Mouse (Mus musculus): ENCODE results near the gene Gm42715.
"Not testable (repeated sequence)": the region's sequence is repeated elsewhere in the genome, so short reads cannot be mapped to it uniquely, and the experiment has no call there.

Gm42715 gene

GRCm38 (mm10) chr7:127497382-127497781, 22.0 kb upstream of the Gm42715 start:
- DNase-seq (ENCODE audit: low spot score in 2 of 2), result no peak

GRCm38 (mm10) chr7:127498407-127498806, 21.0 kb upstream of the Gm42715 start:
- DNase-seq (ENCODE audit: low spot score in 2 of 2), result no peak

- DNase-seq (ENCODE audit: low spot score in 2 of 2), result no peak
Observed at GRCm38 (mm10) chr7:127508291-127508690, 11.1 kb upstream of the Gm42715 start.

GRCm38 (mm10) chr7:127509830-127510229, 9.6 kb upstream of the Gm42715 start:
- not testable (repeated sequence) for DNase-seq (ENCODE audit: low spot score in 2 of 2)

GRCm38 (mm10) chr7:127511241-127511640, 8.1 kb upstream of the Gm42715 start:
- no peak for DNase-seq (ENCODE audit: low spot score in 2 of 2)

GRCm38 (mm10) chr7:127511808-127512230, 7.6 kb upstream of the Gm42715 start, which contains the start of gene Srcap:
Gene Srcap (plus strand): TSS chr7:127511983.
- DNase-seq (ENCODE audit: low spot score in 2 of 2), result peak; percentile 94 to 95

GRCm38 (mm10) chr7:127512231-127513015, 7.0 kb upstream of the Gm42715 start:
- peak; percentile 77 to 83 for DNase-seq (ENCODE audit: low spot score in 2 of 2)

- DNase-seq (ENCODE audit: low spot score in 2 of 2), result peak in 1 of 2 experiments; percentile 20
Observed at GRCm38 (mm10) chr7:127513016-127513390, 6.4 kb upstream of the Gm42715 start.

- no peak for DNase-seq (ENCODE audit: low spot score in 2 of 2)
Observed at GRCm38 (mm10) chr7:127513781-127514180, 5.6 kb upstream of the Gm42715 start.

GRCm38 (mm10) chr7:127515846-127516245, 3.5 kb upstream of the Gm42715 start:
- no peak for DNase-seq (ENCODE audit: low spot score in 2 of 2)

GRCm38 (mm10) chr7:127516344-127516743, 3.0 kb upstream of the Gm42715 start:
- DNase-seq (ENCODE audit: low spot score in 2 of 2), result no peak

GRCm38 (mm10) chr7:127541671-127542070, 22.3 kb downstream of the Gm42715 start:
- no peak for DNase-seq (ENCODE audit: low spot score in 2 of 2)

- no peak for DNase-seq (ENCODE audit: low spot score in 2 of 2)
Observed at GRCm38 (mm10) chr7:127549116-127549835, 29.9 kb downstream of the Gm42715 start.

GRCm38 (mm10) chr7:127551558-127551957, 32.2 kb downstream of the Gm42715 start:
- DNase-seq (ENCODE audit: low spot score in 2 of 2), result no peak

- DNase-seq (ENCODE audit: low spot score in 2 of 2), result no peak
Observed at GRCm38 (mm10) chr7:127560580-127560979, 41.2 kb downstream of the Gm42715 start.

GRCm38 (mm10) chr7:127561340-127561858, 42.0 kb downstream of the Gm42715 start, which contains the start of gene Tmem265:
Gene Tmem265 (plus strand): TSS chr7:127561390.
- DNase-seq (ENCODE audit: low spot score in 2 of 2), result no peak

GRCm38 (mm10) chr7:127564381-127565150, 45.2 kb downstream of the Gm42715 start:
- DNase-seq (ENCODE audit: low spot score in 2 of 2), result no peak

GRCm38 (mm10) chr7:127572895-127573471, 53.6 kb downstream of the Gm42715 start, which contains the start of gene Phkg2:
Gene Phkg2 (plus strand): TSS chr7:127573340.
- DNase-seq (ENCODE audit: low spot score in 2 of 2), result peak; percentile 88 to 95

GRCm38 (mm10) chr7:127573503-127574008, 54.2 kb downstream of the Gm42715 start:
- no peak for DNase-seq (ENCODE audit: low spot score in 2 of 2)

GRCm38 (mm10) chr7:127574115-127574514, 54.7 kb downstream of the Gm42715 start:
- no peak for DNase-seq (ENCODE audit: low spot score in 2 of 2)

- no peak for DNase-seq (ENCODE audit: low spot score in 2 of 2)
Observed at GRCm38 (mm10) chr7:127583260-127583659, 63.9 kb downstream of the Gm42715 start.

All from frontal cortex, postnatal 14 days (tissue).